Mouse (Mus musculus): ENCODE measurements around the gene Tgfb1i1. TPM values are rescaled to one million over a fixed set of nuclear protein-coding genes. Genes with fewer than 3 reads are reported as not detected.

Gene Tgfb1i1
- total RNA-seq, 2 experiments from 2014 or later = 16.3 to 20.4 TPM

GRCm38 (mm10) chr7:128243921-128244320, 2.7 kb upstream of the Tgfb1i1 start:
- DNase-seq (ENCODE audit: extremely low spot score in 1 of 2, low spot score in 1 of 2) = no peak

- DNase-seq (ENCODE audit: extremely low spot score in 1 of 2, low spot score in 1 of 2) = no peak
Observed at GRCm38 (mm10) chr7:128244410-128245025, 2.1 kb upstream of the Tgfb1i1 start.

GRCm38 (mm10) chr7:128245547-128245946, 1.1 kb upstream of the Tgfb1i1 start:
- DNase-seq (ENCODE audit: extremely low spot score in 1 of 2, low spot score in 1 of 2) = no peak

- peak; percentile 73 to 94 for DNase-seq (ENCODE audit: extremely low spot score in 1 of 2, low spot score in 1 of 2)
Observed at GRCm38 (mm10) chr7:128247443-128247842, 831 bp downstream of the Tgfb1i1 start.

GRCm38 (mm10) chr7:128248081-128249042, 1.8 kb downstream of the Tgfb1i1 start:
- no peak for DNase-seq (ENCODE audit: extremely low spot score in 1 of 2, low spot score in 1 of 2)

GRCm38 (mm10) chr7:128249998-128250397, 3.4 kb downstream of the Tgfb1i1 start:
- no peak for DNase-seq (ENCODE audit: extremely low spot score in 1 of 2, low spot score in 1 of 2)

GRCm38 (mm10) chr7:128251946-128252345, 5.3 kb downstream of the Tgfb1i1 start:
- DNase-seq (ENCODE audit: extremely low spot score in 1 of 2, low spot score in 1 of 2) = no peak

GRCm38 (mm10) chr7:128252609-128253008, 6.0 kb downstream of the Tgfb1i1 start:
- peak; percentile 46 for DNase-seq (ENCODE audit: extremely low spot score in 1 of 2, low spot score in 1 of 2)

GRCm38 (mm10) chr7:128254978-128255377, 8.4 kb downstream of the Tgfb1i1 start:
- DNase-seq (ENCODE audit: extremely low spot score in 1 of 2, low spot score in 1 of 2) = no peak

- DNase-seq (ENCODE audit: extremely low spot score in 1 of 2, low spot score in 1 of 2) = no peak
Observed at GRCm38 (mm10) chr7:128255757-128256156, 9.1 kb downstream of the Tgfb1i1 start.

GRCm38 (mm10) chr7:128256783-128257334, 10.2 kb downstream of the Tgfb1i1 start:
- no peak for DNase-seq (ENCODE audit: extremely low spot score in 1 of 2, low spot score in 1 of 2)

GRCm38 (mm10) chr7:128265411-128265810, 18.8 kb downstream of the Tgfb1i1 start, which contains the start of gene Slc5a2:
Gene Slc5a2 (plus strand): TSS chr7:128265657.
- no peak for DNase-seq (ENCODE audit: extremely low spot score in 1 of 2, low spot score in 1 of 2)

GRCm38 (mm10) chr7:128266056-128266455, 19.4 kb downstream of the Tgfb1i1 start:
- no peak for DNase-seq (ENCODE audit: extremely low spot score in 1 of 2, low spot score in 1 of 2)

GRCm38 (mm10) chr7:128267391-128267790, 20.8 kb downstream of the Tgfb1i1 start:
- DNase-seq (ENCODE audit: extremely low spot score in 1 of 2, low spot score in 1 of 2) = no peak

- no peak for DNase-seq (ENCODE audit: extremely low spot score in 1 of 2, low spot score in 1 of 2)
Observed at GRCm38 (mm10) chr7:128267813-128268212, 21.2 kb downstream of the Tgfb1i1 start.

- no peak for DNase-seq (ENCODE audit: extremely low spot score in 1 of 2, low spot score in 1 of 2)
Observed at GRCm38 (mm10) chr7:128270431-128270850, 23.8 kb downstream of the Tgfb1i1 start.

GRCm38 (mm10) chr7:128271496-128271895, 24.9 kb downstream of the Tgfb1i1 start:
- no peak for DNase-seq (ENCODE audit: extremely low spot score in 1 of 2, low spot score in 1 of 2)

GRCm38 (mm10) chr7:128276051-128276450, 29.4 kb downstream of the Tgfb1i1 start:
- no peak for DNase-seq (ENCODE audit: extremely low spot score in 1 of 2, low spot score in 1 of 2)

GRCm38 (mm10) chr7:128279750-128280149, 33.1 kb downstream of the Tgfb1i1 start:
- DNase-seq (ENCODE audit: extremely low spot score in 1 of 2, low spot score in 1 of 2) = no peak

GRCm38 (mm10) chr7:128281765-128282164, 35.2 kb downstream of the Tgfb1i1 start:
- DNase-seq (ENCODE audit: extremely low spot score in 1 of 2, low spot score in 1 of 2) = no peak

All from layer of hippocampus, postnatal 25 days (tissue).